Mouse (Mus musculus) spleen, adult 2 months (tissue): ENCODE data around the gene Abcc6.
A peak's percentile ranks its signal among the peaks of the same experiment; 100 is the strongest.

Experiments
- CTCF ChIP-seq: fragments of 200-500 bp; IDR thresholded peaks from 2 replicates; pipeline ENCODE4 v1.5.1; 2011; ENCODE audit warnings: mild to moderate bottlenecking, inconsistent platforms; ENCODE audit not compliant: insufficient read depth, insufficient read length, insufficient replicate concordance; ENCODE audit errors: extremely low read depth
- POLR2A ChIP-seq: fragments of 200-500 bp; IDR thresholded peaks from 2 replicates; pipeline ENCODE4 v1.6.1; 2011; ENCODE audit warnings: low read depth, low read length, inconsistent platforms

DNA sequence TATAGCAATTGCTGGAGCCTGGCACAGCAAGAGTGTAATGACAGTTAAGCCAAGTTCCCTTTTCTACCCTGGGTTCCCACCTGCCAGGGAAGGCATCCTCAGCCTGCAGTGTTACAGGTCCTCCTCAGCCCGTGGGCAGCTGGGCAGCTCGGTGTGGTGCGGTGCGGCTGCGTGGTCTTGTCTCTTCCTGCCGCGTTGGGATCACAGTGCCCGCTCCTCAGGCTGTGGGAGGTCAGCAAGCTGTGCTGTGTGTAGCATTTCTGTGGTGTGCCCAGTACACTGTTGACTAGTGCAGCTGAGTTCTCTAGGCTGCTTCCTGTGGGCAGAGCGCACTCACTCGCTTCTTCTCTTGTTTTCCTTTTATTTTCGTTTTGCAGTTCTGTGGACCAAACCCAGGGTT, 28.8 kb upstream of the Abcc6 start:
- TF ChIP-seq CTCF (no peak), POLR2A (peak; percentile 69)
